Mouse (Mus musculus) monocyte, adult 5-6 weeks (primary cell): ENCODE measurements around the gene Nudt11. TPM values are rescaled to one million over a fixed set of nuclear protein-coding genes. Genes with fewer than 3 reads are reported as not detected.
"Not testable (repeated sequence)": the region's sequence is repeated elsewhere in the genome, so short reads cannot be mapped to it uniquely, and the experiment has no call there.

Experiments
- ATAC-seq: fragments of 153-309, 156-312 bp; replicated peaks from 2 replicates; pipeline ENCODE4 v1.8.0; 2017; ENCODE audit warnings: mild to moderate bottlenecking; ENCODE audit not compliant: low TSS enrichment, insufficient number of reproducible peaks, severe bottlenecking, poor library complexity, low FRiP score
- total RNA-seq: library from RNA; stranded (forward); fragments of 200-1000, 200-491, 200-594 nt; gene quantifications from 3 replicates; pipeline ENCODE4 v1.2.3, GENCODE M21; 2017

Gene Nudt11
- not detected in 3 replicates for total RNA-seq

DNA sequence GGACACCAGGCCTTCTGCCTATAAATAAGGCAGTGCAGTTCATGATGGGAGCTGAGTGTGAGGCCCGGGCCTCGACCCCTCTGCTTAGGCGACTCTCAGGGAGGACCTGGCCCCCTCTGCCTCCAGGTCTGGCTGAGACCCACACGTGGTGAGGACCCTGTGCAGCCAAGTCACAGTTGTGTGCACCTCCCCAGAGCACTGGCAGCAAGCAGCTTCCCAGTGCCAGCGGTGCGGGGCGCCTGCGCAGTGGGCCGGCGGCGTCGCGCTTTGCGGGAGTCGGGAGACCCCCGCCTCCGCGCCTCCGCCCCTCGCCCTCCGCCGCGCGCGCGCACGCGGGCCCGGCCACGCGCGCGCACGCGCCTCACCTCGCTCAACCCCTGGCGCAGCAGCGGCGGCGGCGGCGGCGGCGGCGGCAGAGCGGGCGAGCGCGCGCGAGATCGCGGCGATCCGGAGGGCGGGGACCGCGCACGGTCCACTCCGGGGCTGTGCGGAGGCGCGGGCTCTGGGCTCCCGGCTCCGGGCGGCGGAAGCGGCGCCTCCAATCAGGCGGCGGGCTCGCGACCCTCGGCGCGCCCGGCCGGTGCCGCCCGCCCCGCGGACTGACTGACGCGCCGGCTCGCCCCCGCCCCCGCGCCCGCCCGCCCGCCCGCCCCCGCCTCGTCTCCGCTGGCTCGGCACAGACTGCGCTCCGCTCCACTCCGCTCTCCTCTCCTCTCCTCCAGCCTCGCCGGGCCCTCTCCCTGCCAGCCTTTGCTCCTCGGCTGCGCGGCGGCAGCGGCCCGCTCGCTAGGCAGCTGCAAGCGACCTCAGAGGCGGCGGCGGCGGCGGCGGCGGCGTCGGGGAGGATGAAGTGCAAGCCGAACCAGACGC is at the start of gene Nudt11:
Gene Nudt11 (plus strand): TSS at position 388 of the 870 bp plus-strand sequence.
- not testable (repeated sequence) for ATAC-seq

DNA sequence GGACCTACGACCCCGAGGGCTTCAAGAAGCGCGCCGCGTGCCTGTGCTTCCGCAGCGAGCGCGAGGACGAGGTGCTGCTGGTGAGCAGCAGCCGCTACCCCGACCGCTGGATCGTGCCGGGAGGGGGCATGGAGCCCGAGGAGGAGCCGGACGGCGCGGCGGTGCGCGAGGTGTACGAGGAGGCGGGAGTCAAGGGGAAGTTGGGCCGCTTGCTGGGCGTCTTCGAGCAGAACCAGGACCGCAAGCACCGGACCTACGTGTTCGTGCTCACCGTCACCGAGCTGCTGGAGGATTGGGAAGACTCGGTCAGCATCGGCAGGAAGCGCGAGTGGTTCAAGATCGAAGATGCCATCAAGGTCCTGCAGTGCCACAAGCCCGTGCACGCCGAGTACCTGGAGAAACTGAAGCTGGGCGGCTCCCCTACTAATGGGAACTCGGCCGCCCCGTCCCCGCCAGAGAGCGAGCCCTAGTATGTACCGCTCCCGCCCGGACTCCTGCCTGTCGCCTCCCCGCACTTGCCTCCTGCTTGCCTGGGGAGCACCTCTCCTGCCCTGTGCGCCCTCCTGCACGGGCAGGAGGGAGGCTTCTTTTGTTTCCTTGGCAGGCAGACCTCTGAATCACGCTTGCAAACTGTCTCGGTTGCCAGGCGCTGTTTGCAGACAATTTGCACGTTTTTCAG is 822 bp downstream of the Nudt11 start:
- not testable (repeated sequence) for ATAC-seq

DNA sequence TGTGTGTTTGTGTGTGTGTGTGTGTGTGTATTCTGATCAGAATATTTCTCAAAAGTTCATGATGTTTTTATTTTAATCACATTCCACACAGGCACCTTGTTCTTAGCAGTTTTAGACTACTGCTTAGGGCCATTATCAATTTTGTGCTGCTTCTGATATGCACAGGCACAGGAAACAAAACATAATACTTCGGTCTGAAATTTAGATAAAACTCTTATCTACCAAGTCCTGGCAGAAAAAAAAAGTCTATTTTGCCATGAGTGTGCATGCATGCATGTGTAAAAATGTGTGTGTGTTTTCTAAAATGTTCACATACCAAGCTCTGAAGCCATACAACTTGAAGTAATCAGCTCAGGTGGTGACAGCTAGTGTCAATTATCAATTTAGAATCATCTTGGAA is 14.3 kb downstream of the Nudt11 start:
- no peak for ATAC-seq

DNA sequence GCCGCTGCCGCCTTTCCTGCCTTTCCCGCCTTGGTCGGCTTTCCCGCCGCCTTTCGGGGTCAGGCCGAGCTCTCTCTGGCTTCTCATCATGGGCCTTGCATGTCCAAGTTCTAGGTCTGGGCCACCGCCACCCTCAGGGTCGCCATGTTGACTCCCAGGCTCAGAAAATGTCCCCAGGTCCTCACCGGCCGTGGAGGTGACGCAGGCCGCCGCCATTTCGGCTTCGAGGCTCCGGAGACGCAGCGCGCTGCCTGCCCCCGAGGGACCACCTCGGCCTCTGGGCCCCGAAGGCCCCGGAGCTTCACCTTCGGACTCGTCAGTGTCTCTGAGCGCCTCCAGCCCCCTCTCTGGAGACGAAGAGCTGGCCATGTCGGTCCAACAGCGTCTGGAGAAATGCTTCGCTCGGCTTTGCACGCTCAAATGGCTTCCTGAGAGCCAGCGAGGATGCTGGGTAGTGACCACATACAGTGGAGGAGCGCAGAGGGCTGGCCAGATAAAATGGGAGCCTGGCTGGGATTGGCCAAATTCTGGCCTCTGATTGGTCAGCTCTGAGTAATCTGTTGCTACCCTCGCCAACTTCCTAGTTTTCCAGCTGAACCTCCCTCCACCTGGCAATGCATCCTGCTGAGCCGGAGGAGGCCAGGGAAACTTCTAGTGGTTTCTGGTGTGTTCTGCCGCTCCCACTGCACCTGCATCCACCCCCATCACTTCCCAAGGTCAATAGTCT is 35.9 kb downstream of the Nudt11 start, which contains the start of gene AU022751:
Gene AU022751 (minus strand): TSS at position 466 of the 727 bp plus-strand sequence.
- ATAC-seq = no peak

DNA sequence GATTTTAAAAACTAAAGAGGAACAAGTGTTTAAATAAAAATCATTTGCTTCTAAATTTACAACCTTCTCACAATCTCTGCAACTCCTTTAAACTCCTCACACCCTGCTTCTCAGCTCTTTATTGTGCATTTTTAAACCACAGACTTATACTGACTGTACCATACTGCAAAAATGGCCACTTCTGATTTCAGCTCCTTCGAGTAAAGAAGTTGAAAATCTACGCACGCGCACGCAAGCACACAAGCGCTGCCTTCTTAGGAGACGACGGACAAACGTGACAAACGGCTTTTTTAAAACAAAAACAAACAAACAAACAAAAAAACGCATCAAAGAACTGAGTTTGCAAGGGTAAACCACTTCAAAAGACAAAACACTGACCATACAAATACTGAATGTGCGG is 44.3 kb downstream of the Nudt11 start:
- ATAC-seq = no peak

DNA sequence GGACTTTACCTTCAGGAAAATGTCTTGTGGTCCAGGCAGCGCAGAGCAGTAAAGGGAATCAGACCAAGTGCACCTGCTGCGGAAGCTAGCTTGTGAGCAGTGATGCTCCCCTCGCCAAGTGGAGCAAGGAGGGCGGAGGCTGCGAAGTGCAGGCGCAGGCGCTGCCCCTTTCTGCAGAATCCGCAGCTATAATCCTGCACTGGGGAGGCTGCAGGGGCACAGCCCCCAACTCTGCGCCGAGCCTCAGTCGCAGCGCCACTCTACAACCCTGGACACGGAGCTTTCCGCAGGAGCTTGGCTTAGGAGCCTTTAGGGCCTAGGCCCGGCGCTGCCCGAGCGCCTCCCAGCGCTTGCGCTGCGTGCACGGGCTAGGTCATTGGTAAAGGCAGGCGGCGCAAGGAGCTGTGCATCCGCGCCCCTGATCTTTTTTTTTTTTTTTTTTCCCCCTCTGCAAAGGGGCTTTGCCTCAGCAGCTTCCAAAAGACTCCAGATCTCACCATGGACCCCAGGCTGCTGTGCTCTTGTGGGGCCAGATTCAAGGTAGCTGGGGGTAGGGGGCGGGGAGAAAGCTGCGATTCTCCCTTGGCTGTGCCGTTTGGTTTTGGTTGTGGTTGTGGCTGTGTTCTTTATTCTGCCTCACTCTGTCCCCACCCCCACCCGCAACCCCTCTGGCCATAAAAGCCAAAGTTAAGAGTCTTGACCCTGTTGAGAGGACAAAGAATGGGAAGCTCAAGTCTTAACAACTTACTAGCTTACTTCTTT is 44.9 kb downstream of the Nudt11 start:
- ATAC-seq = no peak

Other genes starting within 250 kb of the Nudt11 start
- gene AU022751, start 36.0 kb downstream of the Nudt11 start, total RNA-seq = not detected in 3 replicates
- not detected in 3 replicates for gene Nudt10, start 125.6 kb downstream of the Nudt11 start, total RNA-seq